In the genomic region with DNA sequence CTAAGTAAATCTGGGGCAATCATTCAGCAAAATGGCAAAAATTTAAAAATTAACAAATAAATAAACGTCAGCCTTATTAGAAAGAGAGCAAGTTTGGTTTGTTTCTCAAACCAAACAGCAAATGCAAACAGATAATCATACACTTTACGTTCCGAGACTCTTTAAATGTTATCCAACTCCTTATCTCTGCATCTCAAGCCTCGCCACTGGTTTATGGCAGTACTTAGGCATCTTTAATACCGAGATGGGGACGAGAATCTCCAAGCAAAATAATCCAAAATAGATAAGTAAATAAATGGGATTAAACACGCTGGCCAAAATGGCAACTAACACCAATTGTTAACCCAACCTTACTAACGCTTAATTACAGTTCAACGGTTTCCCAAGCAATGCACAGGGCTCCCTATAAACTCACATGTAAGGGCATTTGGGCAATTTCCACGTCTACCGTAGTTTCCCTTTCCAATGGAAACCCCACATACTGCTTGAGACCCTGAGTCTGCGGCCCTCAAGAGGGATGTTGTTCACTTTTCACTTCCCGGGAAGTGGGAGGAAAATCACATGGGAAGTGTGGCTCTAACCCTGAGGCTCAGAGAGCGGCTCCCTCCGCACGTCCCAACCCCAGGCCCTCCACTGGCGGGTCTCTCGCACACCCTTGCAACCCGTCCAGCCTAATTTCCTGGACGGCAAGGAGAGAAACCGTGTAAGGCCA, we compare ENCODE assay signal across 8 mouse cellular contexts. TPM values are rescaled to one million over a fixed set of nuclear protein-coding genes. Genes with fewer than 3 reads are reported as not detected.
DNase-seq lines count a peak whose midpoint lies in the region; ATAC-seq and TF ChIP-seq lines count a peak whose summit lies in the region.

No protein-coding gene starts in this region.

- H3K4me1 ChIP-seq in heart, embryonic 12.5 days (replicated peaks), result peaks cover 12% of the 10 kb centered on the region
- peaks cover 64% of the 10 kb centered on the region for H3K4me1 ChIP-seq in E14TG2a.4 (replicated peaks; ENCODE audit: low read depth, low read length)
- peaks cover 5% of the 10 kb centered on the region; the same call in 1 of the 2 replicates for H3K4me1 ChIP-seq in intestine, embryonic 15.5 days (replicated peaks)

- 4% methylated on average over 21 of the region's 21 CpGs for WGBS in heart, embryonic 12.5 days
- WGBS in intestine, embryonic 15.5 days, result 4% methylated on average over 21 of the region's 21 CpGs

- H3K9ac ChIP-seq in heart, embryonic 12.5 days, result peak overlapping the region; percentile 92
- H3K9ac ChIP-seq in intestine, embryonic 15.5 days, result peak overlapping the region; percentile 93

- peak overlapping the region; percentile 94 for H3K4me2 ChIP-seq in heart, embryonic 12.5 days
- H3K4me2 ChIP-seq in intestine, embryonic 15.5 days (replicated peaks), result peak overlapping the region; percentile 79

- ATAC-seq in heart, embryonic 12.5 days (ENCODE audit: insufficient number of reproducible peaks, low FRiP score), result peak; percentile 31
- peak; percentile 26 for ATAC-seq in intestine, embryonic 15.5 days

- no peaks in the 10 kb centered on the region for H3K27me3 ChIP-seq in heart, embryonic 12.5 days (replicated peaks)
- no peaks in the 10 kb centered on the region for H3K27me3 ChIP-seq in E14TG2a.4 (ENCODE audit: insufficient read depth, low read length)
- H3K27me3 ChIP-seq in intestine, embryonic 15.5 days (replicated peaks), result no peaks in the 10 kb centered on the region

- intact Hi-C loops in heart, postnatal 10 days (cut with DNase I), result loop anchor here (5.0 to 10.0 kb wide), 2 partner anchors 346 to 976 kb away; a partner anchor contains a TSS

- H3K9me3 ChIP-seq in heart, embryonic 12.5 days (replicated peaks), result no peaks in the 10 kb centered on the region
- H3K9me3 ChIP-seq in E14TG2a.4 (ENCODE audit: low read length), result no peaks in the 10 kb centered on the region
- no peaks in the 10 kb centered on the region for H3K9me3 ChIP-seq in intestine, embryonic 15.5 days

- no peak for TF ChIP-seq CTCF in E14TG2a.4 (conservative IDR thresholded peaks at IDR 0.05; ENCODE audit: low read length)

- DNase-seq in heart, postnatal 10 days, result no peak
- DNase-seq in embryo, embryonic 10.5 days (ENCODE audit: low spot score), result peak; percentile 44
- peak; percentile 23 for DNase-seq in naive thymus-derived CD4-positive, alpha-beta T cell, adult 2 months (ENCODE audit: low read depth)
- DNase-seq in B cell, adult 2 months, result no peak
- DNase-seq in ovary, adult 18-20 months (ENCODE audit: low spot score), result no peak

- peak overlapping the region; percentile 91 for H3K4me3 ChIP-seq in heart, embryonic 12.5 days
- peak overlapping the region; percentile 100 for H3K4me3 ChIP-seq in E14TG2a.4 (replicated peaks; ENCODE audit: low read length)
- H3K4me3 ChIP-seq in intestine, embryonic 15.5 days (replicated peaks), result peak overlapping the region; percentile 95

- H3K27ac ChIP-seq in heart, embryonic 12.5 days (ENCODE audit: poor library complexity, severe bottlenecking), result peak overlapping the region; percentile 91
- H3K27ac ChIP-seq in intestine, embryonic 15.5 days, result peak overlapping the region; percentile 86

- no peaks in the 10 kb centered on the region for H3K36me3 ChIP-seq in heart, embryonic 12.5 days
- H3K36me3 ChIP-seq in E14TG2a.4 (ENCODE audit: insufficient read depth, low read length), result peaks cover 35% of the 10 kb centered on the region
- no peaks in the 10 kb centered on the region for H3K36me3 ChIP-seq in intestine, embryonic 15.5 days

RNA-seq across cellular contexts. Expression of a gene that starts 0.9 kb away (rescaled TPM):
- polyA plus RNA-seq in heart, embryonic 12.5 days (2016; fragmentation: Nextera tagmentation; extraction: Ambion mirVana), result 99.9 and 101 TPM in 2 replicates
- total RNA-seq in heart, postnatal 10 days (2021), result 10 to 100 TPM; 48.9 to 50.0 TPM
- 116 and 164 TPM in 2 replicates for polyA plus RNA-seq in intestine, embryonic 15.5 days (2015; fragmentation: Nextera tagmentation; extraction: Ambion mirVana)

RNA-seq across cellular contexts. Expression of a gene that starts 48.6 kb away (rescaled TPM):
- 0.85 and 0.89 TPM in 2 replicates for polyA plus RNA-seq in heart, embryonic 12.5 days (2016; fragmentation: Nextera tagmentation; extraction: Ambion mirVana)
- 10 to 100 TPM; 45.9 to 56.3 TPM for total RNA-seq in heart, postnatal 10 days (2021)
- 0.82 and 1.0 TPM in 2 replicates for polyA plus RNA-seq in intestine, embryonic 15.5 days (2015; fragmentation: Nextera tagmentation; extraction: Ambion mirVana)

Comparison
In these comparisons a context has a peak if more than half of its experiments do, and no peak if none do; other contexts are left out.
1. DNase-seq: peak in embryo, embryonic 10.5 days (single experiment) and naive thymus-derived CD4-positive, alpha-beta T cell, adult 2 months (single experiment); none in heart, postnatal 10 days (0 of 2), B cell, adult 2 months (0 of 2) and ovary, adult 18-20 months (single experiment).
2. Peak in every context shown above with its lines, with median percentiles within 50 percentile points of each other: H3K4me3 ChIP-seq.